10 mouse cellular contexts compared by ENCODE assay signal in the genomic region with DNA sequence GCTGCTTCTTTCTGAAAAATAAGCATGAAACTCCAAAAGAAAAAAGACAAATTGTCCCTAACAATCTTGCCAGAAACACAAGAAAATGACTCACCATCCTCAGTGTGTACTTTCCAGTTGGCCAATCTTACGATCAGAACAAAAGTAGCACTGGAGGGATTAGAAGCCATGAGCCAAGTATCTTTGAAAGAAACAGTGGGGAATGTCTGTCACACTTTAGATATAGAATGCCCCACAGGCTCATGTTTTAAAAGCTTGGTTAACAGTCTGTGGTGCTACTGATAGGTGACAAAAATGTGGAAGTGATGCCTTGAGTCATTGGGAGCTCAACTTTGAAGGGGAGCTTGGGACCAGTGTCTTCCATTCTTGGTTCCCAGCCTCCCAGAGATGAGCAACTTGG.
"Had no signal": no experiment of that assay in that cellular context is flagged by ENCODE, and none has a peak within 500 bp of the region (broad histone marks: within the 10 kb centered on the region; RNA-seq: fewer than 3 reads in every experiment).

No protein-coding gene starts in this region.

- ATAC-seq: liver, embryonic 12.5 days had no signal

- DNase-seq: kidney, postnatal 10 days; lung, embryonic 14.5 days; lung, postnatal 10 days; lung, postnatal 4 days; midbrain, embryonic 14.5 days; right cerebral cortex, adult 18-20 months; right cerebral cortex, postnatal 25 days; thymus, adult 18-20 months; thymus, postnatal 14 days had no signal
